Mouse (Mus musculus): ENCODE data around the gene Ccin.

Ccin gene

DNA sequence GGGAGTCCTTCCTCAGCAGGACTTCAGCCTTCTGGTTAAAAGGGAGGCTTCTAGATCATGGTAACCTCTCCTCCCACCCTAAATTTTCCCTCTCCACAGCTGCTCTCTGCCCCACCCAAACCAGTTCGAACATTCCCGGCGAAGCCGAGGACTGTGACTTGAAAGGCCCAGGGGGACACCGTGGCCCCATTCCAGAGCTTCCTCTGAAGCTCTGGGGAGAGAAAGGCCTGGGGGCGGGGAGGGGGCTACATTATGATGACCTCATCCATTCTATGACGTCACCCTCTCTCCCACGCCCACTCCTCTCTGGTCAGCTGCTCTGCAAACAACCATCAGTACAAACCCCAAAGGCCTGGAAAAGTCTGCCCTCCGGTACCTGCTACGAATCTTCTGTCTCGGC, at the start of gene Ccin:
Ccin (plus strand) TSS at position 303 of the 400 bp plus-strand sequence.
- no peak for DNase-seq (ENCODE audit: low read depth, low spot score)

- no peak for DNase-seq (ENCODE audit: low read depth, low spot score)
Observed at GRCm38 (mm10) chr4:43936186-43936585, 47.1 kb upstream of the Ccin start.

- DNase-seq (ENCODE audit: low read depth, low spot score), result no peak
Observed at GRCm38 (mm10) chr4:43936749-43937674, 46.3 kb upstream of the Ccin start.

DNA sequence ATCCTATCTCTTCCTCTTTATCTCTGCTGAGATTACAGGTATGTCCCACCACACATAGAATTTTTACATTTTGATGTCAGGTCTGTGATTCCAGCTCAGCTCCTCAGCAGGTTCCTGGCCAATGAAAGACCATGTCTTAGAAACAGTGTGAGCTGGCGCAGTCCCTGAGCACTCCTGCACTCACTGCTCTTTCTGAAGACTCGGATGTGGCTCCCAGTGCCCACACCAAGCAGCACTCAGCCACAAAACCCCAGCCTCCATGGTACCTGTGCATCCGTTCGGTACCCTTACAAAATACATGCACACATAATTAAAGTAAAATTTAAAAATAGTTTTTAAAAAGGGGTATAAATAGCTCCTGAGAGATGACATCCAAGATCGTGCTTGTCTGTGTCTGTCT, 42.0 kb upstream of the Ccin start:
- no peak for DNase-seq (ENCODE audit: low read depth, low spot score)

- DNase-seq (ENCODE audit: low read depth, low spot score), result no peak
Observed at GRCm38 (mm10) chr4:43942421-43942820, 40.9 kb upstream of the Ccin start.

DNA sequence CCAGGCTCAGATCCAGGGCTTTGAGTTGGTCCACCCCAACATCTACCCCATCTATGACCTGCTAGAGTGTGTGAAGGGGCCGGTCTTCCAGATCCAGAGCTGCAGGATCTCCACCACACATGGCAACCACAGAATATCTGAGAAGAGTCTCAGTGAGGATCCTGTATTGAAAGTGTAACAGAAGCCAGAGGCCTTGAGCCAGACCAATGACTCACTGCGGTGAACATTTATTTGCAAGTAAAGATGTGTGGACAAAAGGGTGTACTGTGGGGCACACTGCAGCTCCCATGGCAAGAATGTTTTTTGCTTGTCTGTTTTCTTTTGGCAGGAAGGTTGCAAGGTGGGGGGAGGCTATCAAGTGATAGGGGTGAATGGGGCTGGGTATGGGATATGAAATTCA, 35.7 kb upstream of the Ccin start:
- DNase-seq (ENCODE audit: low read depth, low spot score), result no peak

DNA sequence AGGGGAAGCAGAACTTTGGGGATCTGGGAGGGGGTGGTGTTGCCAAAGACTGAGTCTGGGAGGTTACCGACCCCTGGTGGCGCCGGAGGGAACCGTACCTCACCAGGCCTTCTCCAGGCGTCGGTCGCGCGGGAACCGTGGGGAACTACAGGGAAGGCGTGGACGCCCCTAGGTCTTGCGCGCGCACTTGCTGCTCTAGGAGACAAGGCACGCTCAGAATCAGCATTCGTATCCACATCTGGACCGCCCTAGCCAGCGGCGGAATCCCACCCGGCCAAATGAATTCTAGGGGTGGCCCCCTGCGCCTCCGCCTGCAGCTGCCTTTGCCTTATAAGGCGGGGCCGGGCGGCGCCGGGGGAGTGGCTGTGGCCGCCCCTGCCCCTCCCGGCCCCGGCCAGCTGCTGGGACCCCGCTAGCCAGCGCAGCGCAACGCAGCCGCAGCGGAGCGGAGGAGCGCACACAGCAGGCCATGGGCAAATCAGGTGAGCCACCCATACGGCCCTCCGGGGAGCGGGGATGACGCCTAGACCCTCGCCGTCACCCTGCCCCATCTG, 25.9 kb upstream of the Ccin start, which contains the start of gene Glipr2:
Glipr2 (plus strand) TSS at position 110 of the 554 bp plus-strand sequence.
- DNase-seq (ENCODE audit: low read depth, low spot score), result peak; percentile 89

DNA sequence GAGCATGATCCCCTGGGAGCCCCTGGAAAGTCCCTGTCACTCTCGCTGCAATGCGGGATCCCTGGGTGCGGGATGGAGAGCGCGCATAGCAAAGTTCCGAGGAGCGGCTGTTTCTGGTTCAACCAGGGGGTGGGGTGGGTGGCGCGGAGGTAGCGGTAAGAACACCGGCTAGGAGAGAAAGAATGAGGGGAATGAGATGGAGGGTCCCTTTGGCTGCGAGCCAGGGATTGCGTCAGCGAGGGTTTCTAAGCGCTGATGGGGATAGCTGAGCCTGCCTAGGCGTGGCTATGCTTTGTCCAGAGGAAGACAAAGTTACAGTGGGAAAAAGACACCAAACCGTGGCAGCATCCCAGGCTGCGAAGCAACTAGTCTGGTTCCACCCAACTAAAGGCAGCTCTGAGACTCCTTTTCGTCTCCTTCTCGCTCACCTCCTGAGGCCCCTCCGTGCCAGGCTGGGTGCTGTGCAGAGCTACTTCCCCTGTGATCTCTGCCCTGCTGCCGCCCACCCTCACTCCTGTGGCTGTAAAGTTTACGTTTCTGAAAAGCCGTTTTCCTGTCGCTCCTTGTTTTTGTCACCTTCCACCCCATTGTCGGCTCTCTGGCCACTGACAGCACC, 25.3 kb upstream of the Ccin start:
- peak; percentile 61 for DNase-seq (ENCODE audit: low read depth, low spot score)

DNA sequence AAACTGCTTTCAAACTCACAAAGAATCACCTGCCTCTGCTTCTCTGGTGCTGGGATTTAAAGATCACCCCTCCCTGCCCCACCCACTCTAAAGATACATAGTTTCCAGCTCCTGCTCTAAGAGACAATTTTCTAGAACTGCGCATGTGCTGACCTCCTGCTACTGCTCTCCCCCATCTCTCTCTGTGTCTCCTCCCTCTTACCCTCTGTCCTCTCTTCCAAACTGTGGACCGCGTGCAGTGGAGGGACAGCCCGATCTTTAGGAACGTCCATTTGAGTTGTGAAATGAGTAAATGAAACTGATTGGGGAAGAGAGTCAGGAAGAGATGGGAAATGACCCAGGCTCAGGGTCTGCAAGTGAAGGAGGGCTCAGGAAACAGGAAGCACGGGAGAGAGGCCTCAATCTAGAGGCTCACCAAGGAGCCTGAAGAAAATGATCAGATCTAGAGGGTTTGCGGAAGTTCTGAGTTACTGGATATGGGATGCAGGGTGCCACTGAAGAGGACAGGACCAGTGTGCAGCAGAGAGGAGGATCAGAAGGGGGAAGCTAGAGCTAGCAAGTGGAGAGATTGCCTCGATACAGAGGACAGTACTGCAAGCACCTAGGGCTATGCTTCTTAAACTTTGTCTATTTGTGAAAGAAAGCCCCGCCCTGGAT, 23.6 kb upstream of the Ccin start:
- DNase-seq (ENCODE audit: low read depth, low spot score), result peak; percentile 60

GRCm38 (mm10) chr4:43960207-43960606, 23.1 kb upstream of the Ccin start:
- DNase-seq (ENCODE audit: low read depth, low spot score), result no peak

GRCm38 (mm10) chr4:43964326-43964833, 18.9 kb upstream of the Ccin start:
- no peak for DNase-seq (ENCODE audit: low read depth, low spot score)

GRCm38 (mm10) chr4:43964951-43965684, 18.2 kb upstream of the Ccin start:
- DNase-seq (ENCODE audit: low read depth, low spot score), result no peak

DNA sequence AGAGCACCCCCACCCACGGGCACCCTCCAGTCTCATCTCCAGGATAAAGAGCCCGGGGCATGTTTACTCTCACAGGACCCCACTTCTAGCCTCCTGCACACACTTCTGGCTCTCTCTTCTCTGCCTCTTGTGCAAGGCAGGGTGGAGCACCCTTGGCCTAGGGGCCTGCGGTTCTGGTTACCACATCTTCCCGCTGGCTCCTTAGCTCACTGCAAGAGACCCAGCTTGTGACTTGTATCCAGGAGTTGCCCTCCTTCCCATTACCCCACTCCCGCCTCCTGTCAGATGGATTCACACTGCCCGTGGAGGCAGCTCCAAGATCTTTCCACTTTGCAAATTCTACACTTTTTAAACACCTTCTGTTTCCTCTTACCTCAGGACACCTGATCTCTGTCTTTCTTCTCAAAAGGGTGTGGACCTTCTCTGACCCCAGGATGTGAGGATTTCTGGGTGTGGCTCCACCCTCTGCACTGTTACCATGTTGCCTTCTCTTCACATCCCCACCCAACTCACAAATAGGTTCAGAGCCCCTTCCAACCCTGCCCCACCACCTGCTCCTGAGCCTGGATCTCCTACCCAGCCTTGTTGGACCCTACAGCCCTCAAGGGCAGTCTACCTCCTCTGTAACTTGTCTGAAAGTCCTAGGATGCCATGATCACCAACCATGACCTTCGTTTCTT, 17.3 kb upstream of the Ccin start:
- no peak for DNase-seq (ENCODE audit: low read depth, low spot score)

GRCm38 (mm10) chr4:43968650-43969049, 14.6 kb upstream of the Ccin start:
- DNase-seq (ENCODE audit: low read depth, low spot score), result no peak

GRCm38 (mm10) chr4:43969373-43969772, 13.9 kb upstream of the Ccin start:
- DNase-seq (ENCODE audit: low read depth, low spot score), result no peak

- DNase-seq (ENCODE audit: low read depth, low spot score), result no peak
Observed at GRCm38 (mm10) chr4:43970393-43971330, 12.6 kb upstream of the Ccin start.

DNA sequence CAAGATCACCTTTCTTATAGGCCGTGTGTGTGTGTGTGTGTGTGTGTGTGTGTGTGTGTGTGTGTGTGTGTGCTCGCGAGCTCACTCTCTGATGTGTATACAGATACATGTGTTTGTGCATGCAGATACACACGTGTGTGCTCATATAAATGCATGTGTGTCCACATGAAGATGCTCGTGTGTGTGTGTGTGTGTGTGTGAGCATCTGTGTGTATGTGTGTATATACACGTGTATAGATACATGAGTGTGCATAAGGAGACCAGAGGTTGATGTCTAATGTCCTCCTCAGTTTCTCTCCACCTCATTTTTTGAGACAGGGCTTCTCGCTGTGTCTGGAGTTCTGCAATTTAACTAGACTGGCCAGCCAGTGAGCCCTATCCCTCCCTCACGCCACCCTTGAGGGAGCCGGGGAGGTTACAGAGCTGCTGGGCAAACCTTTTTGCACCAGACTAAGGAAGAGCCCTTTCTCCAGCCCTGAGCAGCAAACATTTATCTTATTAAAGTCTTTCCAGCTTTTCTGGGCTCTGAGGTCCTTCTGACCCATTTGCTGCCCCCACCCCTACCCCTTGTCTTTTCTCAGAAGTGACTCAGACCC, 11.6 kb upstream of the Ccin start:
- no peak for DNase-seq (ENCODE audit: low read depth, low spot score)

DNA sequence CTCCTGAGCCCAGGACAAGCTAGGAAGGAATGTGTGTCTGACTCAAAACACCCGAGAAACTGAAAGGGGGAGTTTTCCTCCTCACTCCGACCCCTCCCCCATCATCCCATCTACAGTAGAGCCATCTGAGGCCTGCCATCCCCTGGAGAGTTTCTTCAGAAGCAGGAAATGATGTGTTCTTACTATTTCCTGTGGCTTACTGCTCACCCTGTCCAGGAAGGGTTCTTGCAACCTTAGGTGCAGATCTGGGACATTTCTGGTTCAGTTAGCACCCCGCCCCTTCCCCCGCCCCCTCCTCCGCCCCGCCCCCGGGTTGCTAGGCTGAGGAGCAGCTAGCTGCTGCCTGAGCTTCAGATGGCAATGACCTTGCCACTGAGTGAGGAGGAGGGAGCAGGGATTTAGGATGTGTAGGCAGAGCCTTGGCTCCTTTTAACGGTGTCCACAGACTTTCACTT, 11.1 kb upstream of the Ccin start:
- DNase-seq (ENCODE audit: low read depth, low spot score), result peak; percentile 71

DNA sequence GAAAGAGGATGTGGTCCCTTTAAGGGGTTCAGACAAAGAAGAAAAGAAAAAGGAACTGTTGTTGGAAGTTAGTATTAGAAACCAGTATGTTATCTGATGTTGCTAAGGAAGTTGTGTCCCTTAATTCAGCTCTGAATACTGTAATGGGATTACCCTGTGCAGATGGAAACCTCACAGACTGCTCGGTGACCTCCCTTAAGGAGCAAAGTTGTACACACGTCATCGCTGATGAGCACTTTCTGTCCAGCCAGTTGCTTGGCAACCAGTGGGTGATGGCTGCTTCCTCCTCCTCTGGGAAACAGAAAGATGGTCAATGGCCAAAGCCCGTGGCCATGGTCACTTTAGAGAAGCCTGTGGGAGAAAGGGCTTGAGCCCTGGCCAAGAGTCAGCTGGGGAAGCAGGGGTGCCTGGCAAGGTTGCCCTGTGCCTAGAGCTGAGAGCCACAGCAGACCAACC, 9.7 kb upstream of the Ccin start:
- peak; percentile 54 for DNase-seq (ENCODE audit: low read depth, low spot score)
